In the genomic region with DNA sequence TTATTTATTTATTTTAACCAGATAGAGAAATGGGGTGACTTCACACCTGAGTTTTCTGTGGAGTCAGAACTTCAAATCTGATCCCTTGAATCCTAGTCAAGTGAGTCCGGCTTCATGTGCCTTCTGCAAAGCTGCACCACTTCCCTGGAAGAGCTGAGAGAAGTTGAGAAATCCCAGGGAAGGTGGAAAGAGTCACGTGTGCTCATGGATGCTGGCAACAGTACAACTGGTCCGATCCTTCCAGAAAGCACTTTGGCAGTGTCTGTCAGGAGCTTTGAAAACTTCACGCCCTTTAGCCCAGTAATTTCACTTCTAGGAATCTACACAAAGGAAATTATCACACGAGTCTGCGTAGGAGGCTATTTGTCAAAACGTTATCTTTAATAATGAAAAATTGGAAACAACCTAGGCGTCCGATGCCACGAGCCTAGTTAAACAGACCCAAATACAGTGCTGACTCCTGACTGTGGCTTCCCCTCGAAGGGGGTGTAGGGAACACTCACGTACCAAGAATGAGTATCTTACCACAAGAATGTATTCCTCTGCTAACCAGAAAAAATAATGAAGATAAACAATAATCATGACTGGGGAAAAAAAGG, we compare ENCODE assay signal across 1 mouse cellular context.
TF ChIP-seq lines count a peak whose summit lies in the region.

No protein-coding gene starts in this region.

TF ChIP-seq in myocyte, 11 proteins besides CTCF, POLR2A, EP300 and RAD21 (continued from another document):
- TF ChIP-seq CEBPB (IDR thresholded peaks at IDR 0.05; ENCODE audit: insufficient read depth, poor library complexity, severe bottlenecking) (peak; percentile 10; the same call in 1 of the 2 replicates), MAX (IDR thresholded peaks at IDR 0.05; ENCODE audit: low read depth) (no peak), REST (IDR thresholded peaks at IDR 0.05; ENCODE audit: insufficient read depth, insufficient read length) (no peak)
TF ChIP-seq in myocyte: peak in this region for 2.
